Mouse (Mus musculus) myocyte (in vitro differentiated cells): Measurements from ENCODE around the gene Pja2.

Experiments used
- E2F4 ChIP-seq: IDR thresholded peaks from one replicate; pipeline ENCODE4 v1.6.1; 2011; ENCODE audit warnings: mild to moderate bottlenecking, control low read depth, moderate library complexity; ENCODE audit not compliant: insufficient read depth
- MAX ChIP-seq: IDR thresholded peaks from one replicate; pipeline ENCODE4 v1.6.1; 2011; ENCODE audit warnings: low read depth, mild to moderate bottlenecking, control low read depth
- POLR2A ChIP-seq: IDR thresholded peaks from one replicate; pipeline ENCODE4 v1.6.1; 2011; ENCODE audit warnings: low read depth, mild to moderate bottlenecking, control low read depth, moderate library complexity; ENCODE audit not compliant: insufficient read length
- POLR2AphosphoS2 ChIP-seq: IDR thresholded peaks from one replicate; pipeline ENCODE4 v1.6.1; 2011; ENCODE audit warnings: low read depth, control low read depth; ENCODE audit not compliant: insufficient read length
- REST ChIP-seq: IDR thresholded peaks from one replicate; pipeline ENCODE4 v1.6.1; 2011; ENCODE audit warnings: mild to moderate bottlenecking, control low read depth, moderate library complexity; ENCODE audit not compliant: insufficient read depth, insufficient read length
- TCF12 ChIP-seq: IDR thresholded peaks from one replicate; pipeline ENCODE4 v1.6.1; 2011; ENCODE audit warnings: mild to moderate bottlenecking, control low read depth; ENCODE audit not compliant: poor library complexity, insufficient read depth, severe bottlenecking
- TCF3 ChIP-seq: IDR thresholded peaks from one replicate; pipeline ENCODE4 v1.6.1; 2011; ENCODE audit warnings: low read depth, control low read depth; ENCODE audit not compliant: insufficient read length
- USF1 ChIP-seq: IDR thresholded peaks from one replicate; pipeline ENCODE4 v1.6.1; 2011; ENCODE audit warnings: low read depth, mild to moderate bottlenecking, control low read depth, moderate library complexity

GRCm38 (mm10) chr17:64353940-64354339, 22.2 kb upstream of the Pja2 start:
- TF ChIP-seq USF1 (no peak), POLR2A (no peak), TCF3 (no peak), REST (no peak), E2F4 (no peak), TCF12 (no peak), POLR2AphosphoS2 (no peak), MAX (no peak)
